Mouse (Mus musculus): ENCODE results near the gene Cfap97d2. TPM values are rescaled to one million over a fixed set of nuclear protein-coding genes. Genes with fewer than 3 reads are reported as not detected.

The Cfap97d2 gene
- polyA plus RNA-seq, 1 experiment from 2014 or later, result not detected

GRCm38 (mm10) chr8:13756982-13757804 lies 51.5 kb downstream of the Cfap97d2 start, which contains the start of gene Cdc16:
Gene Cdc16, plus strand, starts transcription at chr8:13757676.
- no peaks in the 10 kb centered on the region for H3K9me3 ChIP-seq (replicated peaks)
- H3K36me3 ChIP-seq, result peaks cover 27% of the 10 kb centered on the region
- peak within 1 kb of the TSS; percentile 80 for H3K27ac ChIP-seq
- 0 out of 2 replicates have a peak, but pooled peaks cover 7% of the 10 kb centered on the region for H3K27me3 ChIP-seq (replicated peaks)
- peak; percentile 92 for ATAC-seq
- H3K9ac ChIP-seq, result peak within 1 kb of the TSS; percentile 97
- 13% methylated on average over 26 of the region's 40 CpGs for WGBS (ENCODE audit: insufficient replicate concordance)
- H3K4me3 ChIP-seq, result peak within 1 kb of the TSS; percentile 98
- H3K4me1 ChIP-seq, result peaks cover 22% of the 10 kb centered on the region
- H3K4me2 ChIP-seq, result peak within 1 kb of the TSS; percentile 88

DNA sequence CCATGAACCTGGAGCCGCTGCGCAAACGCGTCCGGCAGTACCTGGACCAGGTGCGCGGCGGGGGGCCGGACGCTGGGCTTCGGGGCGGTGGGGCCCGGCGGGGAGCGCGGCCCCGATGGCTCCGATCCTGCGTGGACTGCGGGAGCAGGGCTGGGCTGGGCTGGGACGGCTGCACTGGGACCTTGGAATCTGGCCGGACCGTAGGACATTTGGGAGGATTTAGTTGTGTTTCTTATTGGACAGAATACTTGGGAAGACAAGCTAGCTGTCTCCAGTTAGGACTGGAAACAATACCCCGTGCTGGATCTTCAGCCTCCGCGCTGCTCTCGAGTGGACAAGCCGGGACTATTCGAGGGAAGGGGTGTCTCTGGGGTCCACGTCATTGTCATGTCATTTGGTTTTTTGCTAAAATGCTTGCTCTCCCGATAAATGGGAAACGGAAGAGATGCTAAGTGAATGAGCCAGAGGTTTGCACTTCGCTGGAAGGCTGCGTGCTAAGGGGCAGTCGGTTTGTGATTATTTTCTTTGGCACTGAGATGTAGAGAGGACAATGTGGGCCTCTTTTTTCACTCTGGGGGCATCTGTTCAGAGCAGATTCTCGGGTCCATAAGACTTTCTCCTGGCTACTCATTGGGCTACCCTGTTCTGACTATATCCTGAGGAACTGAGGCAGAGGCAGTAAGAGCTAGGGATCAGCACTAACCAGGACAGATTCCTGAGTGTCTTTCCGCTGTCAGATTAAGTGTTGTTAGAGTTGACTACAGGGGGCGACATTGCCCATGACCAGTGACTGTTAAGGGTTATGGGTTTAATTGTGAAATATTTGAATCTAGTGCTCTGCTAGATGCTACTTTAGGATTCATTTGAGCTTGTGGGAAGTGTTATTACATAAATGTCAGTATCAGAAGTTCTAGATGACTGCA lies 52.4 kb downstream of the Cfap97d2 start:
- peak overlapping the region; percentile 80 for H3K27ac ChIP-seq
- under 1% methylated on average over 36 of the region's 38 CpGs for WGBS (ENCODE audit: insufficient replicate concordance)

GRCm38 (mm10) chr8:13769206-13769605 lies 63.5 kb downstream of the Cfap97d2 start:
- ATAC-seq, result no peak
- 81% methylated on average over 11 of the region's 11 CpGs for WGBS (ENCODE audit: insufficient replicate concordance)
- no peak overlapping the region for H3K4me2 ChIP-seq

More for the DNA sequence above, 52.4 kb downstream of the Cfap97d2 start:
- peak overlapping the region; percentile 98 for H3K4me3 ChIP-seq
- H3K4me2 ChIP-seq, result peak overlapping the region; percentile 88
- H3K27me3 ChIP-seq (replicated peaks), result 0 out of 2 replicates have a peak, but pooled peaks cover 7% of the 10 kb centered on the region
- peak; percentile 74 for ATAC-seq
- peak overlapping the region; percentile 97 for H3K9ac ChIP-seq
- no peaks in the 10 kb centered on the region for H3K9me3 ChIP-seq (replicated peaks)
- H3K4me1 ChIP-seq, result peaks cover 22% of the 10 kb centered on the region
- peaks cover 36% of the 10 kb centered on the region for H3K36me3 ChIP-seq

GRCm38 (mm10) chr8:13780536-13780935 lies 74.8 kb downstream of the Cfap97d2 start:
- Histone ChIP-seq H3K4me2 (no peak overlapping the region), H3K27ac (no peak overlapping the region), H3K27me3 (replicated peaks) (no peaks in the 10 kb centered on the region), H3K36me3 (peaks cover 65% of the 10 kb centered on the region), H3K9ac (no peak overlapping the region), H3K4me3 (no peak overlapping the region), H3K9me3 (replicated peaks) (no peaks in the 10 kb centered on the region), H3K4me1 (peaks cover 14% of the 10 kb centered on the region)
- no peak for ATAC-seq
- 78% methylated on average over 3 of the region's 3 CpGs for WGBS (ENCODE audit: insufficient replicate concordance)

More at GRCm38 (mm10) chr8:13769206-13769605, 63.5 kb downstream of the Cfap97d2 start:
- no peaks in the 10 kb centered on the region for H3K4me1 ChIP-seq
- no peaks in the 10 kb centered on the region for H3K9me3 ChIP-seq (replicated peaks)
- H3K27me3 ChIP-seq (replicated peaks), result no peaks in the 10 kb centered on the region
- H3K27ac ChIP-seq, result no peak overlapping the region
- H3K9ac ChIP-seq, result no peak overlapping the region
- H3K36me3 ChIP-seq, result peaks cover 93% of the 10 kb centered on the region
- H3K4me3 ChIP-seq, result no peak overlapping the region

GRCm38 (mm10) chr8:13785250-13785763 lies 79.6 kb downstream of the Cfap97d2 start, which contains the start of gene Upf3a:
Gene Upf3a, plus strand, starts transcription at chr8:13785615.
- peak; percentile 90 for ATAC-seq
- peak within 1 kb of the TSS; percentile 96 for H3K27ac ChIP-seq
- H3K36me3 ChIP-seq, result peaks cover 33% of the 10 kb centered on the region
- WGBS (ENCODE audit: insufficient replicate concordance), result under 1% methylated on average over 47 of the region's 47 CpGs
- H3K4me2 ChIP-seq, result peak within 1 kb of the TSS; percentile 91
- H3K4me1 ChIP-seq, result peaks cover 24% of the 10 kb centered on the region
- no peaks in the 10 kb centered on the region for H3K9me3 ChIP-seq (replicated peaks)
- H3K4me3 ChIP-seq, result peak within 1 kb of the TSS; percentile 74
- H3K27me3 ChIP-seq (replicated peaks), result no peaks in the 10 kb centered on the region
- H3K9ac ChIP-seq, result peak within 1 kb of the TSS; percentile 88

- Histone ChIP-seq H3K36me3 (peaks cover 28% of the 10 kb centered on the region), H3K4me1 (peaks cover 24% of the 10 kb centered on the region), H3K9ac (peak overlapping the region; percentile 88), H3K9me3 (replicated peaks) (no peaks in the 10 kb centered on the region), H3K4me2 (peak overlapping the region; percentile 91), H3K4me3 (peak overlapping the region; percentile 74), H3K27ac (peak overlapping the region; percentile 96), H3K27me3 (replicated peaks) (no peaks in the 10 kb centered on the region)
- WGBS (ENCODE audit: insufficient replicate concordance), result 0% methylated on average over 42 of the region's 47 CpGs
- ATAC-seq, result peak; percentile 89
Observed at GRCm38 (mm10) chr8:13785764-13786299, 80.1 kb downstream of the Cfap97d2 start.

GRCm38 (mm10) chr8:13789606-13790005 lies 83.9 kb downstream of the Cfap97d2 start:
- Histone ChIP-seq H3K9ac (no peak overlapping the region), H3K4me2 (no peak overlapping the region), H3K4me1 (peaks cover 15% of the 10 kb centered on the region), H3K36me3 (peaks cover 38% of the 10 kb centered on the region), H3K27me3 (replicated peaks) (no peaks in the 10 kb centered on the region), H3K9me3 (replicated peaks) (no peaks in the 10 kb centered on the region), H3K4me3 (no peak overlapping the region), H3K27ac (no peak overlapping the region)
- 86% methylated on average over 8 of the region's 8 CpGs for WGBS (ENCODE audit: insufficient replicate concordance)
- ATAC-seq, result no peak

Other genes with a start within 250 kb of the Cfap97d2 start
- 4.5 and 4.6 TPM in 2 replicates for gene Gas6, start 211.4 kb upstream of the Cfap97d2 start, polyA plus RNA-seq (2016; fragmentation: Nextera tagmentation; extraction: Ambion mirVana)
- not detected in 2 replicates for gene 1700029H14Rik, start 143.4 kb upstream of the Cfap97d2 start, polyA plus RNA-seq (2016; fragmentation: Nextera tagmentation; extraction: Ambion mirVana)
- 29.2 and 30.8 TPM in 2 replicates for gene Rasa3, start 28.3 kb upstream of the Cfap97d2 start, polyA plus RNA-seq (2016; fragmentation: Nextera tagmentation; extraction: Ambion mirVana)
- 86.4 and 87.4 TPM in 2 replicates for gene Cdc16, start 51.8 kb downstream of the Cfap97d2 start, polyA plus RNA-seq (2016; fragmentation: Nextera tagmentation; extraction: Ambion mirVana)
- gene Upf3a, start 79.7 kb downstream of the Cfap97d2 start, polyA plus RNA-seq (2016; fragmentation: Nextera tagmentation; extraction: Ambion mirVana), result 20.3 and 21.3 TPM in 2 replicates
- gene AF366264, start 132.5 kb downstream of the Cfap97d2 start, polyA plus RNA-seq (2016; fragmentation: Nextera tagmentation; extraction: Ambion mirVana), result not detected in 2 replicates
- 24.4 and 24.7 TPM in 2 replicates for gene Champ1, start 163.8 kb downstream of the Cfap97d2 start, polyA plus RNA-seq (2016; fragmentation: Nextera tagmentation; extraction: Ambion mirVana)
- 9.1 and 10.9 TPM in 2 replicates for gene Coprs, start 184.4 kb downstream of the Cfap97d2 start, polyA plus RNA-seq (2016; fragmentation: Nextera tagmentation; extraction: Ambion mirVana)

Data from liver, embryonic 12.5 days (tissue).